Mouse (Mus musculus) adrenal gland, postnatal 36 days (tissue): ENCODE data around the gene Olfr279. TPM values are rescaled to one million over a fixed set of nuclear protein-coding genes. Genes with fewer than 3 reads are reported as not detected.

Experiments used
- DNase-seq, 2 experiments: peaks; one replicate each; pipeline ENCODE4 v3.0.0; 2021; ENCODE audit warnings: mixed read lengths in 1 of 2
- long read RNA-seq, 2 experiments: library from polyadenylated mRNA; stranded (forward); transcript quantifications; one replicate each; pipeline ENCODE4 v2.0.0; 2021; ENCODE audit warnings: borderline sequencing depth in 2 of 2
- total RNA-seq, 2 experiments: library from RNA; stranded (reverse); gene quantifications; 2 replicates each; pipeline ENCODE4 v1.2.3; 2021

Gene Olfr279
- total RNA-seq: not detected
- long read RNA-seq, experiment 1: 0 reads
- long read RNA-seq, experiment 2: 0 reads

- DNase-seq: no peak
These were observed at the start of gene Olfr279 for GRCm38 (mm10) chr15:98492102-98492501. Gene Olfr279 (plus strand): TSS chr15:98492402.

GRCm38 (mm10) chr15:98444561-98444960, 47.6 kb upstream of the Olfr279 start:
- DNase-seq: peak; percentile 16 to 48

- DNase-seq: no peak
These were observed 43.7 kb upstream of the Olfr279 start for GRCm38 (mm10) chr15:98448521-98448920.

GRCm38 (mm10) chr15:98452288-98452687, 39.9 kb upstream of the Olfr279 start, which contains the start of gene Olfr281:
Gene Olfr281 (plus strand): TSS chr15:98452588.
- DNase-seq: no peak

- no peak for DNase-seq
These were observed 22.6 kb upstream of the Olfr279 start, which contains the start of gene OR5BS1P for GRCm38 (mm10) chr15:98469596-98469995. Gene OR5BS1P (plus strand): TSS chr15:98469896.

- DNase-seq: no peak
These were observed 20.7 kb upstream of the Olfr279 start for GRCm38 (mm10) chr15:98471539-98471938.

- no peak for DNase-seq
These were observed 17.2 kb upstream of the Olfr279 start for GRCm38 (mm10) chr15:98474958-98475357.

- peak; percentile 37 to 73 for DNase-seq
These were observed 16.8 kb upstream of the Olfr279 start for GRCm38 (mm10) chr15:98475382-98475781.

- DNase-seq: no peak
These were observed 15.9 kb upstream of the Olfr279 start for GRCm38 (mm10) chr15:98476281-98476680.

- no peak for DNase-seq
These were observed 12.6 kb upstream of the Olfr279 start for GRCm38 (mm10) chr15:98479568-98480102.

- DNase-seq: peak in 1 of 2 experiments; percentile 12
These were observed 9.5 kb upstream of the Olfr279 start, which contains the start of gene Lalba for GRCm38 (mm10) chr15:98482701-98483100. Gene Lalba (minus strand): TSS chr15:98482721.

GRCm38 (mm10) chr15:98483907-98484886, 8.0 kb upstream of the Olfr279 start:
- peak in 1 of 2 experiments; percentile 9 for DNase-seq

- no peak for DNase-seq
These were observed 5.7 kb upstream of the Olfr279 start for GRCm38 (mm10) chr15:98486433-98487021.

GRCm38 (mm10) chr15:98491332-98491731, 870 bp upstream of the Olfr279 start:
- DNase-seq: no peak

- no peak for DNase-seq
These were observed 5.4 kb downstream of the Olfr279 start for GRCm38 (mm10) chr15:98497631-98498030.

GRCm38 (mm10) chr15:98503317-98503716, 11.1 kb downstream of the Olfr279 start:
- no peak for DNase-seq

- peak; percentile 63 to 81 for DNase-seq
These were observed 12.3 kb downstream of the Olfr279 start for GRCm38 (mm10) chr15:98504514-98504913.

- no peak for DNase-seq
These were observed 14.2 kb downstream of the Olfr279 start for GRCm38 (mm10) chr15:98506253-98506957.

- no peak for DNase-seq
These were observed 15.1 kb downstream of the Olfr279 start for GRCm38 (mm10) chr15:98507321-98507720.

GRCm38 (mm10) chr15:98509387-98509786, 17.2 kb downstream of the Olfr279 start:
- DNase-seq: no peak

GRCm38 (mm10) chr15:98510438-98511385, 18.5 kb downstream of the Olfr279 start:
- DNase-seq: peak; percentile 77 to 83
